Mouse (Mus musculus) heart, embryonic 12.5 days (tissue): Measurements from ENCODE around the gene Smoc2. TPM values are rescaled to one million over a fixed set of nuclear protein-coding genes. Genes with fewer than 3 reads are reported as not detected.

Experiments
- ATAC-seq: fragments of 200-750 bp; cut with Nextera tagmentation; 2 replicates; pipeline ENCODE4 v1.8.0; 2017; ENCODE audit warnings: moderate TSS enrichment, moderate library complexity; ENCODE audit not compliant: insufficient number of reproducible peaks, low FRiP score
- H3K27ac ChIP-seq: fragments of 300-500 bp; sonication (generic); 2 replicates; pipeline ENCODE4 v1.5.1; 2016; ENCODE audit warnings: mild to moderate bottlenecking, moderate library complexity; ENCODE audit not compliant: poor library complexity, severe bottlenecking
- H3K27me3 ChIP-seq: fragments of 300-500 bp; sonication (generic); replicated peaks from 2 replicates; pipeline ENCODE4 v1.6.1; 2016; ENCODE audit warnings: mild to moderate bottlenecking, moderate library complexity
- H3K36me3 ChIP-seq: fragments of 300-500 bp; sonication (generic); 2 replicates; pipeline ENCODE4 v1.6.1; 2016; ENCODE audit warnings: mild to moderate bottlenecking, moderate library complexity
- H3K4me1 ChIP-seq: fragments of 300-500 bp; sonication (generic); replicated peaks from 2 replicates; pipeline ENCODE4 v1.6.1; 2016; ENCODE audit warnings: mild to moderate bottlenecking
- H3K4me2 ChIP-seq: fragments of 300-500 bp; sonication (generic); 2 replicates; pipeline ENCODE4 v1.6.1; 2016; ENCODE audit warnings: mild to moderate bottlenecking, moderate library complexity
- H3K4me3 ChIP-seq: fragments of 300-500 bp; sonication (generic); 2 replicates; pipeline ENCODE4 v1.5.1; 2016; ENCODE audit warnings: mild to moderate bottlenecking
- H3K9ac ChIP-seq: fragments of 300-500 bp; sonication (generic); 2 replicates; pipeline ENCODE4 v1.6.1; 2016; ENCODE audit warnings: mild to moderate bottlenecking, moderate library complexity
- H3K9me3 ChIP-seq: fragments of 300-500 bp; sonication (generic); replicated peaks from 2 replicates; pipeline ENCODE4 v1.6.1; 2016; ENCODE audit warnings: mild to moderate bottlenecking, moderate library complexity
- WGBS: fragments of 180-500 bp; shearing (Covaris S2); methylation state at CpG from one replicate; pipeline ENCODE4 v1.1.7; 2016; 5-methylcytosine and 5-hydroxymethylcytosine counted together
- polyA plus RNA-seq: library from polyadenylated mRNA; unstranded; fragments of >200 nt; fragmentation: Nextera tagmentation; extraction: Ambion mirVana; gene quantifications from 2 replicates; pipeline ENCODE4 v1.2.1, GENCODE M21; 2016

The Smoc2 gene
- polyA plus RNA-seq, 1 experiment from 2014 or later: 30.7 TPM

DNA sequence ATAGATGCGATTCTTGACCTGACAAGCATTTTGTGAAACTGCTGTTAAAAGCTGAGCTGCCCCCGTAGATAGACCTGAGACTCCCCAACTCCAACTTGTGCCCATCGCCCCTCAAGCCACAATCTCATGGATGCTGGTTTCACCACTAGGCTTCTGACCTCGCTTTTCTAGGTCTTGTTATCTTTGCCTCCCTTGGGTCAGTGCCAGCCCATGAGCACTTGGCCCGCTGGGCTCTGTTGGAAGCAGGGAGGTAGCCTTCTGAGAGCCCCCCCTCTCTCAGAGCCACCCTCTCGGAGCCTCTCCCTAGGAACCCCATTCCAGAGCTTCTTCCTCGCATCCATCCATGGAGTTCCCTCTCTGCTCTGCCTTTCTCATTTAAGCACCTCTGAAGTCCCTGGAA is 37.2 kb downstream of the Smoc2 start:
- H3K4me1 ChIP-seq: peaks cover 9% of the 10 kb centered on the region; the same call in 1 of the 2 replicates
- no peak overlapping the region for H3K9ac ChIP-seq
- H3K9me3 ChIP-seq: no peaks in the 10 kb centered on the region
- H3K4me2 ChIP-seq: no peak overlapping the region
- H3K36me3 ChIP-seq: no peaks in the 10 kb centered on the region
- peaks cover 44% of the 10 kb centered on the region for H3K27me3 ChIP-seq
- H3K27ac ChIP-seq: no peak overlapping the region
- 59% methylated on average over 7 of the region's 7 CpGs for WGBS
- ATAC-seq: no peak
- no peak overlapping the region for H3K4me3 ChIP-seq

DNA sequence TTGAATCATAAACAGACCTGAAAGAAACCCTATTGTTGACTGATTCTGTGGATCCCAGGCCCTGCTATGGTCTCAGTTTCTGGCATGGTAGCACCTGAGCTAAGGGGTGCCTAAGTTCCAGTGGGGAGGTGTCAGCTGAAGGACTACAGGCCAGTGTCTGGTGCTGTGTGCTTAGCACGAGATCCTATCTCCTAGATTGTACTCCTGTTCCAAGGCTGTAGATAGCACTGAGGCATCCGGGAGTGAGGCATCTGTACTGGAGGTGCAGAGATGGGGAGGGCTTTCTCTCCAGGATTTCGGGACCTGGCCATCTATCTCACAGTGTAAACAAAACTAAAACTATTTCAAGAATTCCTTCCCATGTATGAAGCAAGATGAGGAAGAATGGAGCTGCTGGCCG is 38.1 kb downstream of the Smoc2 start:
- H3K9me3 ChIP-seq: no peaks in the 10 kb centered on the region
- no peak overlapping the region for H3K27ac ChIP-seq
- peaks cover 9% of the 10 kb centered on the region; the same call in 1 of the 2 replicates for H3K4me1 ChIP-seq
- H3K4me2 ChIP-seq: no peak overlapping the region
- 16% methylated on average over 4 of the region's 4 CpGs for WGBS
- H3K9ac ChIP-seq: no peak overlapping the region
- H3K27me3 ChIP-seq: peaks cover 42% of the 10 kb centered on the region
- no peak overlapping the region for H3K4me3 ChIP-seq
- no peak for ATAC-seq
- no peaks in the 10 kb centered on the region for H3K36me3 ChIP-seq

- Histone ChIP-seq H3K9ac (no peak overlapping the region), H3K4me3 (no peak overlapping the region), H3K9me3 (no peaks in the 10 kb centered on the region), H3K27ac (no peak overlapping the region), H3K27me3 (peaks cover 62% of the 10 kb centered on the region), H3K4me1 (no peaks in the 10 kb centered on the region), H3K36me3 (no peaks in the 10 kb centered on the region), H3K4me2 (no peak overlapping the region)
- WGBS: 79% methylated on average over 7 of the region's 7 CpGs
- no peak for ATAC-seq
Observed at GRCm38 (mm10) chr17:14326156-14326555, 46.9 kb downstream of the Smoc2 start.

- Histone ChIP-seq H3K36me3 (no peaks in the 10 kb centered on the region), H3K27me3 (peaks cover 66% of the 10 kb centered on the region), H3K9me3 (no peaks in the 10 kb centered on the region), H3K4me2 (no peak overlapping the region), H3K4me1 (no peaks in the 10 kb centered on the region), H3K9ac (no peak overlapping the region), H3K27ac (no peak overlapping the region), H3K4me3 (no peak overlapping the region)
- WGBS: 79% methylated on average over 9 of the region's 9 CpGs
- no peak for ATAC-seq
Observed at GRCm38 (mm10) chr17:14328037-14328436, 48.7 kb downstream of the Smoc2 start.

GRCm38 (mm10) chr17:14330498-14330897 is 51.2 kb downstream of the Smoc2 start:
- Histone ChIP-seq H3K27ac (no peak overlapping the region), H3K27me3 (peaks cover 67% of the 10 kb centered on the region), H3K4me1 (no peaks in the 10 kb centered on the region), H3K9ac (no peak overlapping the region), H3K36me3 (no peaks in the 10 kb centered on the region), H3K4me3 (no peak overlapping the region), H3K9me3 (no peaks in the 10 kb centered on the region), H3K4me2 (no peak overlapping the region)
- no peak for ATAC-seq
- WGBS: 84% methylated on average over 7 of the region's 7 CpGs

GRCm38 (mm10) chr17:14339932-14340557 is 60.7 kb downstream of the Smoc2 start:
- Histone ChIP-seq H3K27ac (no peak overlapping the region), H3K9ac (no peak overlapping the region), H3K27me3 (peaks cover 75% of the 10 kb centered on the region), H3K36me3 (no peaks in the 10 kb centered on the region), H3K4me2 (no peak overlapping the region), H3K9me3 (no peaks in the 10 kb centered on the region), H3K4me1 (0 out of 2 replicates have a peak, but pooled peaks cover 3% of the 10 kb centered on the region), H3K4me3 (no peak overlapping the region)
- ATAC-seq: no peak
- 38% methylated on average over 5 of the region's 5 CpGs for WGBS

- H3K36me3 ChIP-seq: no peaks in the 10 kb centered on the region
- H3K9me3 ChIP-seq: no peaks in the 10 kb centered on the region
- no peak overlapping the region for H3K4me3 ChIP-seq
- 0 out of 2 replicates have a peak, but pooled peaks cover 3% of the 10 kb centered on the region for H3K4me1 ChIP-seq
- ATAC-seq: no peak
- H3K9ac ChIP-seq: no peak overlapping the region
- no peak overlapping the region for H3K4me2 ChIP-seq
- WGBS: 74% methylated on average over 2 of the region's 2 CpGs
- H3K27me3 ChIP-seq: peaks cover 79% of the 10 kb centered on the region
- H3K27ac ChIP-seq: no peak overlapping the region
Observed at GRCm38 (mm10) chr17:14340736-14341135, 61.4 kb downstream of the Smoc2 start.

GRCm38 (mm10) chr17:14342511-14342910 is 63.2 kb downstream of the Smoc2 start:
- no peak for ATAC-seq
- 0 out of 2 replicates have a peak, but pooled peaks cover 3% of the 10 kb centered on the region for H3K4me1 ChIP-seq
- no peaks in the 10 kb centered on the region for H3K36me3 ChIP-seq
- no peak overlapping the region for H3K27ac ChIP-seq
- H3K9ac ChIP-seq: no peak overlapping the region
- no peak overlapping the region for H3K4me3 ChIP-seq
- H3K27me3 ChIP-seq: peaks cover 79% of the 10 kb centered on the region
- H3K9me3 ChIP-seq: no peaks in the 10 kb centered on the region
- WGBS: 19% methylated on average over 8 of the region's 8 CpGs
- no peak overlapping the region for H3K4me2 ChIP-seq

DNA sequence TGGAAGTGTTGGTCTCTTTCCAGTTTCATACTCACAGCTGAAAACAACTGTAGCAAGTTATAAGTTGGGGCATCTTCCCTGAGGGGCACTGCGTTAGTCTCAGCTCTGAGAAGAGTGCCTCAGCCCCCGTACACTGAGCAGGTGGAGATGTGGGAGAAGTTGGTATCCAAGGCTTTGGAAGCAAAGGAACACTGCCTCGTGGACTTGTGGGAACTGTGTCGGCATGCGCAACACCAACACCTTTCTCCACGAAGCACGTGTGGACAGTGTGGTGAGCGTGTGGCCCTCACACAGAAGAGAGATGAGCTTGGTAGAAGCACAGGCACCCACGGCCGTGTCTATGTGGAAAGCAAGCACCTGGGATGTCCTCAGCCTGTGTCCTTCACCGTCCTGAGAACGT is 64.1 kb downstream of the Smoc2 start:
- no peak overlapping the region for H3K27ac ChIP-seq
- no peaks in the 10 kb centered on the region for H3K9me3 ChIP-seq
- no peak overlapping the region for H3K9ac ChIP-seq
- H3K27me3 ChIP-seq: peaks cover 78% of the 10 kb centered on the region
- no peak overlapping the region for H3K4me2 ChIP-seq
- no peaks in the 10 kb centered on the region for H3K36me3 ChIP-seq
- no peak overlapping the region for H3K4me3 ChIP-seq
- 0 out of 2 replicates have a peak, but pooled peaks cover 3% of the 10 kb centered on the region for H3K4me1 ChIP-seq
- WGBS: 74% methylated on average over 12 of the region's 12 CpGs
- no peak for ATAC-seq

DNA sequence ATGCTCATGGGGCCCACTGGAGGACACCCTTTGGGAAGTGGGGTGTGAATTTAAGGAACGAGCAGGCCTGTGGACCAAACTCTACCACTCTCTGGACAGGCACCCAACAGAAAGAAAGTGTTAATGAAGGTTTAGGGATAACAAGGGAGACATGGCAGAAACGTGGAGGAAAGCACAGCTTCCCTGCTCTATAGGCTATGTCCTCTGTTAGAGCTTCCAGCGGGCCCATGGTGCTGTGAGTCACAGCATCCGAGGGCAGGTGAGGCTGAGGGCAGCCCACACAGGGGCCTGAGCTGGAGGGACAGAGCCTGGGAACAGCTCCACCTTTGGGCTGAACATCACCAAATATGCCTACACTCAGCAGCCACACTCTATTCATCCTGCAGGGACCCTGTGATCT is 66.2 kb downstream of the Smoc2 start:
- H3K4me2 ChIP-seq: no peak overlapping the region
- 58% methylated on average over 4 of the region's 4 CpGs for WGBS
- H3K9me3 ChIP-seq: no peaks in the 10 kb centered on the region
- no peak overlapping the region for H3K4me3 ChIP-seq
- no peak overlapping the region for H3K27ac ChIP-seq
- peaks cover 71% of the 10 kb centered on the region for H3K27me3 ChIP-seq
- 0 out of 2 replicates have a peak, but pooled peaks cover 3% of the 10 kb centered on the region for H3K4me1 ChIP-seq
- no peak for ATAC-seq
- no peaks in the 10 kb centered on the region for H3K36me3 ChIP-seq
- H3K9ac ChIP-seq: no peak overlapping the region

GRCm38 (mm10) chr17:14346891-14347290 is 67.6 kb downstream of the Smoc2 start:
- Histone ChIP-seq H3K9ac (no peak overlapping the region), H3K27me3 (peaks cover 58% of the 10 kb centered on the region), H3K4me2 (no peak overlapping the region), H3K9me3 (no peaks in the 10 kb centered on the region), H3K27ac (no peak overlapping the region), H3K4me3 (no peak overlapping the region), H3K36me3 (no peaks in the 10 kb centered on the region), H3K4me1 (0 out of 2 replicates have a peak, but pooled peaks cover 3% of the 10 kb centered on the region)
- 80% methylated on average over 3 of the region's 3 CpGs for WGBS
- no peak for ATAC-seq
